Mouse (Mus musculus) forebrain, postnatal 0 days (tissue): ENCODE data around the gene Sirt3. TPM values are rescaled to one million over a fixed set of nuclear protein-coding genes. Genes with fewer than 3 reads are reported as not detected.
A peak's percentile ranks its signal among the peaks of the same experiment; 100 is the strongest.

Source experiments
- ATAC-seq: fragments of 200-750 bp; cut with Nextera tagmentation; 2 replicates; pipeline ENCODE4 v1.8.0; 2017; ENCODE audit warnings: mild to moderate bottlenecking, moderate library complexity
- DNase-seq: peaks from one replicate; pipeline ENCODE4 v3.0.0-alpha.2; 2015
- H3K27ac ChIP-seq: fragments of 300-500 bp; sonication (generic); 2 replicates; pipeline ENCODE4 v1.5.1; 2014; ENCODE audit warnings: low read depth, mild to moderate bottlenecking, antibody characterized with exemption, low read length, moderate library complexity, mixed read lengths
- H3K27me3 ChIP-seq: fragments of 300-500 bp; sonication (generic); 2 replicates; pipeline ENCODE4 v1.6.1; 2014; ENCODE audit warnings: mild to moderate bottlenecking, low read length, mixed read lengths; ENCODE audit not compliant: insufficient read depth
- H3K36me3 ChIP-seq: fragments of 300-500 bp; sonication (generic); 2 replicates; pipeline ENCODE4 v1.6.1; 2014; ENCODE audit warnings: mild to moderate bottlenecking, moderate library complexity; ENCODE audit not compliant: insufficient read depth
- H3K4me1 ChIP-seq: fragments of 300-500 bp; sonication (generic); 2 replicates; pipeline ENCODE4 v1.6.1; 2014; ENCODE audit warnings: antibody characterized with exemption; ENCODE audit not compliant: insufficient read depth
- H3K4me2 ChIP-seq: fragments of 300-500 bp; sonication (generic); 2 replicates; pipeline ENCODE4 v1.6.1; 2014; ENCODE audit warnings: low read depth, mild to moderate bottlenecking, moderate library complexity
- H3K4me3 ChIP-seq: fragments of 300-500 bp; sonication (generic); 2 replicates; pipeline ENCODE4 v1.5.1; 2014; ENCODE audit warnings: low read depth, low read length, mixed read lengths
- H3K9ac ChIP-seq: fragments of 300-500 bp; sonication (generic); 2 replicates; pipeline ENCODE4 v1.6.1; 2014; ENCODE audit warnings: mild to moderate bottlenecking
- H3K9me3 ChIP-seq: fragments of 300-500 bp; sonication (generic); 2 replicates; pipeline ENCODE4 v1.6.1; 2016; ENCODE audit warnings: low read length
- CTCF ChIP-seq: sonication (generic); IDR thresholded peaks from 2 replicates; pipeline ENCODE4 v1.5.1; 2016; ENCODE audit warnings: antibody characterized with exemption, control low read depth, low read depth
- WGBS: fragments of 180-500 bp; shearing (Covaris S2); extraction: QIAGEN DNeasy Blood & Tissue Kit; methylation state at CpG from one replicate; pipeline ENCODE4 v1.1.7; 2014; 5-methylcytosine and 5-hydroxymethylcytosine counted together
- polyA plus RNA-seq: library from polyadenylated mRNA; unstranded; fragments of >200 nt; fragmentation: Nextera tagmentation; extraction: Ambion mirVana; gene quantifications from 2 replicates; pipeline ENCODE4 v1.2.1, GENCODE M21; 2015
- total RNA-seq: library from RNA; depleted of rRNA; stranded (reverse); fragments of >200 nt; gene quantifications from 2 replicates; pipeline ENCODE4 v1.2.3, GENCODE M21; 2014

Gene Sirt3
- total and polyA plus RNA-seq, 2 experiments from 2014 or later, result 44.2 to 46.3 TPM

DNA sequence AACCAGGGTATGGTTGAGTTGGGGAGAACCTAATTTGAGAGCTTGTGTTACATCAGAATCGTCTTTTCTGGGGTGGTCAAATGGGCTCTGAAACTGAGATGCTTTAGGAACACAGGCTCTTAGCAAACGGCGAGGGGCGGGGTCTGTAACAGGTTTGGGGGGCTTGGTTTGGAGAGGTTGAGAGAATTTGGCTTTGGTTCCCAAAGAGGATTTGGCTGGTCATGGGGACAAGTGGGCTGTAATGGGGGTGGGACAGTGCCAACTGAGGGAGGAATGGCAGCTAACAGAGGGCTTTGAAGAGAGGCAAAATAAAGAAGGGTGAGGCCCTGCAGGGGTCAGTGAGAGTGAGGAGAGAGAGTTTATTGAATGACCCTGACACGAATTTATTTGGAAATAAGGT is 42.6 kb downstream of the Sirt3 start:
- H3K27me3 ChIP-seq, result no peaks in the 10 kb centered on the region; the same call in 1 of the 2 replicates
- no peak for TF ChIP-seq CTCF
- DNase-seq (no peak), ATAC-seq (no peak)
- H3K4me1 ChIP-seq, result no peaks in the 10 kb centered on the region
- H3K27ac ChIP-seq, result no peak overlapping the region
- 50% methylated on average over 5 of the region's 5 CpGs for WGBS
- no peaks in the 10 kb centered on the region for H3K36me3 ChIP-seq
- no peak overlapping the region for H3K9ac ChIP-seq
- H3K4me3 ChIP-seq, result no peak overlapping the region
- H3K9me3 ChIP-seq, result no peaks in the 10 kb centered on the region
- no peak overlapping the region for H3K4me2 ChIP-seq

DNA sequence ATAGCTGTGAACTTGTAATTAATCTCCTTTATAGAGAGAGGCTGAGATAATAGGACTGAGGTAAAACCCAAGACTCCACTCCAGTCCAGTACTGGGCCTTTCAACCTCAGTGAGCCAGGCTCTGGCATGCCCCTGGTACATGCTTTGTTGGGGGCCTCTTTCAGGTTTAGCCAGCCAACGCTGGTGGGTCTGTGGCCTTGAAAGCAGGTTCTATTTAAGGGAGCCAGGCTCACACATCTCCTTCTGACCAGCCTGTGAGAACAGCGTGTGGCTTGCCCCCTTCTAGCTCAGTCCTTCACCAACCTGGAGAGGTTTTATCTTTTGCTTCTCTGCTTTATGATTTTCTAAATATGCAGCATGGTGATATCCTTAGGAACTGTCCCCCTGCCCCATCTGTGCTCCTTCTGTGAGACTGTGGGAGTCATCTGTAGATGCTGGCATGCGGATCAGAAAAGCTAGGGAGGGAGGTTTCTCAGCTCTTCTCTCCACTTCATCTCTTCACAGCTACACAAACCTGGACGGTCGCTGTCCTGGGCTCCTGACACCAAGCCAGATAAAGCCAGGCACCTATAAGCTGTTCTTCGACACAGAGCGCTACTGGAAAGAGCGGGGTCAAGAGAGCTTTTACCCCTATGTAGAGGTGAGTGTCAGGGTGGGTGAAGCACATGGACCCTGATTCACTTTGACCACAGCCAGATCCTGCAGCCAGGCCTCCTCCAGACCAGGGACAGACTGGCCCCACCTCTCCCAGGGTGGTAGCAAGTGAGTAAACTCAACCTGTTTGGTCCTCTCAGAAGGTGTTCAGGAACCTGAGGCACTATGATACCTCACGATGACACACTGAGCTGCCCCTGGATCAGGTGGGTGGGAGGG is 45.6 kb downstream of the Sirt3 start:
- Histone ChIP-seq H3K36me3 (no peaks in the 10 kb centered on the region), H3K27ac (no peak overlapping the region), H3K9me3 (no peaks in the 10 kb centered on the region), H3K4me1 (no peaks in the 10 kb centered on the region), H3K4me3 (no peak overlapping the region), H3K27me3 (no peaks in the 10 kb centered on the region; the same call in 1 of the 2 replicates), H3K4me2 (no peak overlapping the region), H3K9ac (no peak overlapping the region)
- DNase-seq (peak; percentile 56), ATAC-seq (peak; percentile 66)
- no peak for TF ChIP-seq CTCF
- 71% methylated on average over 9 of the region's 9 CpGs for WGBS

DNA sequence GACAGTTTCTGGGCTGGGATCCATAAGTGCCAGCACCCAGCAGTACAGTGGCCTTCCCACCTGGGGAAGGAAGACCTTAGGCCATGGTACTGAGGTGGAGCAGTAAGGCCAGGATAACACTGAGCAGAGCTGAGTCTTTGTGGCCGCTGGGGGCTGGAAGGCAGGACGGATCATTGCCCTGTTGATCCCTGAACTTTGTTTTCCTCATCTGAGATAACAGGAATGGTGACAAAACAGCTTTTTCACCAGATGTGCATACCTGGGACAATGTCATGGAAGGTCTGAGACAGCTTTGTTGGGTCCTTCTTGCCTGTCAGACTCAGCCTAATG is 46.4 kb downstream of the Sirt3 start:
- no peak overlapping the region for H3K4me3 ChIP-seq
- 75% methylated on average over 2 of the region's 2 CpGs for WGBS
- TF ChIP-seq CTCF, result no peak
- H3K9ac ChIP-seq, result no peak overlapping the region
- no peaks in the 10 kb centered on the region for H3K9me3 ChIP-seq
- H3K4me2 ChIP-seq, result no peak overlapping the region
- H3K36me3 ChIP-seq, result no peaks in the 10 kb centered on the region
- no peaks in the 10 kb centered on the region for H3K4me1 ChIP-seq
- DNase-seq (no peak), ATAC-seq (no peak)
- no peaks in the 10 kb centered on the region; the same call in 1 of the 2 replicates for H3K27me3 ChIP-seq
- H3K27ac ChIP-seq, result no peak overlapping the region

DNA sequence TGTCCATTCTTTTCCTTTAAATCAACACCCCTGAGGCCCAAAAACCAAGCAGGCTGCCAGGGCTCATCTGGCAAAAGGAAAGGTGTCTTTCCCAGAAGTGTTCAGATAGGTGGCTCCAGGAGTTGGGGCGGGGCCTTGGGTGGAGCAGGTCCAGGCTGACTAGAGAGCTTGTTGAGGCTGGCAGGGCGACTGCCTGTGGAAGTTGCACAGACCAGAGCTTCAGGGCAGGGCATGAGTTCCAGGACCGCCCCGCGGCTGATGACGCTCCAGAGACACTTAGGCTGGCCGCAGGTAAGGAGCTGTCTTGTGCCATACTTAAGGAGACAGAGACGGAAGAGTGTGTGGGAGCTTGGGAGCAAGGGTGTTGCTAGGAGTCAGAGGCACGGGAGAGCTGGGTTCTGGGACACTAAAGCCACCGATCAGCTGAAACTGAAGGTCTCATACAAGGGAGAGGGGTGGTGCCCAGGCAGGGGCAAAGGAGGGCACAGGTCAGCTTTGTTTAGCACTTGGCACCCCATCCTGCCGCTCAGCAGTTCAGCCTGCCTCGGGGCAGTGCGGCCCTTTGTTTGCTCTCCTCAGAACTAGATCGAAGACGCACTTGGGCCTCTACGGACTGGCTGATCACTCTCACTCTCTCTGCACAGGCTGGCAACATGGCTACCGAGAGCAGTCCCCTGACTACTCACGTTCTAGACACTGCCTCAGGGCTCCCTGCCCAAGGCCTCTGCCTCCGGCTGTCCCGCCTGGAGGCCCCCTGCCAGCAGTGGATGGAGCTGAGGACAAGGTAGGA is 46.9 kb downstream of the Sirt3 start, which contains the start of gene Urah:
TSS of gene Urah (plus strand) at position 51 of the 790 bp plus-strand sequence.
- H3K27ac ChIP-seq, result no peak within 1 kb of the TSS
- no peaks in the 10 kb centered on the region; the same call in 1 of the 2 replicates for H3K27me3 ChIP-seq
- DNase-seq (no peak), ATAC-seq (no peak)
- 39% methylated on average over 20 of the region's 20 CpGs for WGBS
- no peaks in the 10 kb centered on the region for H3K9me3 ChIP-seq
- no peak for TF ChIP-seq CTCF
- H3K4me3 ChIP-seq, result no peak within 1 kb of the TSS
- no peak within 1 kb of the TSS for H3K9ac ChIP-seq
- H3K36me3 ChIP-seq, result no peaks in the 10 kb centered on the region
- no peaks in the 10 kb centered on the region for H3K4me1 ChIP-seq
- no peak within 1 kb of the TSS for H3K4me2 ChIP-seq

DNA sequence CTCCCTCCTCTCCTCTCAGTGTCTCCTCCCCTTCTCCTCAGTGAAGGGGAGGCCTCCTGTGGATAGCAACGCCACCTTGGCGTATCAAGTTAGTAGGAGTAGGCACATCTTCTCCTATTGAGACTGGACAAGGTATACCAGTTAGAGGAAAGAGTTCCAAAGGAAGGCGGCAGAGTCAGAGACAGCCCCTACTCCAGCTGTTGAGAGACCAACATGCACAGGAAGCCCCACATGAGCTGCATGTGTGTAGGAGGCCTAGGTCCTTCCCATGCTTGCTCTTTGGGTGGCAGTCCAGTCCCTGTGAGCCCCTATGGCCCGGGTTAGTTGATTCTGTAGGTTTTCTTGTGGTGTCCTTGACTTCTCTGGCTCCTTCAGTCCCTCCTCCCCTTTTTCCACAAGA is 48.8 kb downstream of the Sirt3 start:
- Histone ChIP-seq H3K9me3 (no peaks in the 10 kb centered on the region), H3K4me1 (no peaks in the 10 kb centered on the region), H3K36me3 (no peaks in the 10 kb centered on the region), H3K4me3 (no peak overlapping the region), H3K4me2 (no peak overlapping the region), H3K27ac (no peak overlapping the region), H3K27me3 (no peaks in the 10 kb centered on the region), H3K9ac (no peak overlapping the region)
- DNase-seq (no peak), ATAC-seq (no peak)
- TF ChIP-seq CTCF, result no peak
- whole genome bisulfite sequencing, result 85% methylated on average over 4 of the region's 4 CpGs

DNA sequence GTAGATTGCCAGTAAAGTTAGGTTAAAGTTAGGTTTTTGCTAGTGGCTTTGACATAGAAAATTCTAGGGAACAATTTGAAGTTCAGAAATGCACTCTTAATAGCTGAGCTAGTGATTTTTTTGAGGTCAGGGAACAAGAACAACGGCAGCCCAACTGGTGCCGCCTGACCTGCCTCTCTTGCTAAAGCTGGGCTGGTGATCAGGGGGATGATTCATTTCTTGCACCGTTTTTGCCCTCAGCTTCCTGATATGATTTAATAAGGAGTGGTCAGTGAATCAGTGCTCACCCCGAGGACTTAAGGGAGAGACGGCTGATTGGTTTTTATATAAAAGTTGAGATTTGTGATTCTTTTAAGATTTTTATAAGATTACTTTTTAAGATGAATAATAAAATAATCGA is 50.7 kb downstream of the Sirt3 start:
- no peak for DNase-seq
- Histone ChIP-seq H3K27me3 (no peaks in the 10 kb centered on the region; the same call in 1 of the 2 replicates), H3K36me3 (no peaks in the 10 kb centered on the region), H3K4me2 (no peak overlapping the region), H3K4me3 (no peak overlapping the region), H3K9me3 (no peaks in the 10 kb centered on the region), H3K9ac (no peak overlapping the region), H3K4me1 (no peaks in the 10 kb centered on the region), H3K27ac (no peak overlapping the region)
- no peak for ATAC-seq
- 76% methylated on average over 6 of the region's 6 CpGs for WGBS
- no peak for TF ChIP-seq CTCF
